ENCODE assay signal across 24 mouse cellular contexts in genomic region chr11:98693746-98694145, GRCm38 (mm10). TPM values are rescaled to one million over a fixed set of nuclear protein-coding genes. Genes with fewer than 3 reads are reported as not detected.
"Had no signal": no experiment of that assay in that cellular context is flagged by ENCODE, and none has a peak within 500 bp of the region (broad histone marks: within the 10 kb centered on the region; RNA-seq: fewer than 3 reads in every experiment).

No protein-coding gene starts in this region.

- H3K27me3 ChIP-seq: liver, embryonic 13.5 days had no signal

- DNase-seq: layer of hippocampus, postnatal 36 days; liver, embryonic 13.5 days; lung, adult 2 months; lung, postnatal 14 days; lung, postnatal 4 days; midbrain, embryonic 14.5 days had no signal

- H3K4me3 ChIP-seq: left cerebral cortex, adult 2 months; liver, embryonic 13.5 days had no signal

- H3K4me1 ChIP-seq: liver, embryonic 13.5 days had no signal

- H3K27ac ChIP-seq: left cerebral cortex, adult 2 months; liver, embryonic 13.5 days had no signal

RNA-seq across cellular contexts. Expression of gene Csf3, which starts 7.3 kb away (rescaled TPM):
- total RNA-seq: layer of hippocampus, adult 8-10 months; layer of hippocampus, postnatal 10 days; layer of hippocampus, postnatal 36 days; left cerebral cortex, adult 2 months; left cerebral cortex, postnatal 10 days; left cerebral cortex, postnatal 36 days; liver, adult 2 months; megakaryocyte progenitor cell, adult 5-6 weeks; megakaryocyte-erythroid progenitor cell, adult 5-6 weeks; midbrain, postnatal 0 days had no signal
- polyA plus RNA-seq: large intestine, adult 2 months; liver, embryonic 13.5 days; liver, embryonic 16.5 days; lung, adult 2 months; lung, embryonic 16.5 days; midbrain, embryonic 11.5 days; midbrain, embryonic 14.5 days; midbrain, postnatal 0 days; neural tube, embryonic 11.5 days; neural tube, embryonic 14.5 days; small intestine, adult 2 months; stomach, embryonic 16.5 days had no signal

RNA-seq across cellular contexts. Expression of gene Gsdma, which starts 29.6 kb away (rescaled TPM):
- total RNA-seq: layer of hippocampus, postnatal 10 days; layer of hippocampus, postnatal 36 days; left cerebral cortex, adult 2 months; left cerebral cortex, postnatal 36 days; liver, adult 2 months; megakaryocyte progenitor cell, adult 5-6 weeks had no signal
- polyA plus RNA-seq: liver, adult 2 months; liver, embryonic 13.5 days; lung, embryonic 16.5 days; midbrain, embryonic 11.5 days; midbrain, embryonic 14.5 days; midbrain, postnatal 0 days; neural tube, embryonic 11.5 days; neural tube, embryonic 14.5 days; spleen, adult 2 months had no signal
